Mouse (Mus musculus) MEL (cell line): ENCODE measurements at regions not wholly inside any gene's neighbourhood (a gene's known extent, or its start where the extent isn't known, plus 50 kb on each side); places are given as distances from the start of the nearest gene placed in this dataset.

Experiments used
- DNase-seq: peaks from one replicate; pipeline ENCODE4 v3.0.0; 2011; ENCODE audit warnings: low read depth, low spot score
- H3K27ac ChIP-seq: 2 replicates; pipeline ENCODE4 v1.5.1; 2012; ENCODE audit warnings: low read depth, mild to moderate bottlenecking, control low read depth, low read length, moderate library complexity; ENCODE audit not compliant: control insufficient read depth
- H3K27me3 ChIP-seq, 2 experiments: fragments of 150-350 bp in 1 of 2; sonication (generic) in 1 of 2; 2 replicates each; pipeline ENCODE4 v1.6.1; 2012; ENCODE audit warnings: low read length in 2 of 2, mild to moderate bottlenecking in 2 of 2, improper control_type of control experiment in 1 of 2, moderate library complexity in 1 of 2; ENCODE audit not compliant: insufficient read depth in 2 of 2, control insufficient read depth in 1 of 2
- H3K36me3 ChIP-seq, 2 experiments: 2 replicates each; pipeline ENCODE4 v1.6.1; 2012 to 2014; ENCODE audit warnings: low read length in 2 of 2, improper control_type of control experiment in 1 of 2, inconsistent platforms in 1 of 2, mild to moderate bottlenecking in 1 of 2; ENCODE audit not compliant: insufficient read depth in 2 of 2, control insufficient read depth in 1 of 2
- H3K4me1 ChIP-seq, 2 experiments: fragments of 150-350 bp in 1 of 2; sonication (generic) in 1 of 2; 2 replicates each; pipeline ENCODE4 v1.6.1; 2012; ENCODE audit warnings: low read length in 2 of 2, improper control_type of control experiment in 1 of 2, mild to moderate bottlenecking in 1 of 2; ENCODE audit not compliant: insufficient read depth in 2 of 2, control insufficient read depth in 1 of 2
- H3K4me3 ChIP-seq, 2 experiments: fragments of 150-350 bp in 1 of 2; sonication (generic) in 1 of 2; 2 replicates each; pipeline ENCODE4 v1.5.1; 2012; ENCODE audit warnings: low read depth in 2 of 2, low read length in 2 of 2, mild to moderate bottlenecking in 2 of 2, moderate library complexity in 2 of 2, control low read depth in 1 of 2, improper control_type of control experiment in 1 of 2; ENCODE audit not compliant: control insufficient read depth in 1 of 2, insufficient read depth in 1 of 2
- H3K79me2 ChIP-seq: 2 replicates; pipeline ENCODE4 v1.6.1; 2012; ENCODE audit warnings: mild to moderate bottlenecking, low read length, moderate library complexity; ENCODE audit not compliant: control insufficient read depth, poor library complexity, insufficient read depth
- H3K9ac ChIP-seq: 2 replicates; pipeline ENCODE4 v1.6.1; 2012; ENCODE audit warnings: low read depth, mild to moderate bottlenecking, control low read depth, low read length, moderate library complexity; ENCODE audit not compliant: control insufficient read depth, poor library complexity, severe bottlenecking
- H3K9me3 ChIP-seq: fragments of 150-350 bp; sonication (generic); replicated peaks from 2 replicates; pipeline ENCODE4 v1.6.1; 2012; ENCODE audit warnings: mild to moderate bottlenecking, low read length, improper control_type of control experiment, moderate library complexity; ENCODE audit not compliant: insufficient read depth
- CHD1 ChIP-seq: IDR thresholded peaks from 2 replicates; pipeline ENCODE4 v1.6.1; 2012; ENCODE audit warnings: low read depth, mild to moderate bottlenecking, inconsistent platforms, low read length, improper control_type of control experiment
- CHD2 ChIP-seq: IDR thresholded peaks from 2 replicates; pipeline ENCODE4 v1.6.1; 2011; ENCODE audit warnings: low read length, improper control_type of control experiment
- CTCF ChIP-seq, 3 experiments: IDR thresholded peaks in 2 of 3; conservative IDR thresholded peaks in 1 of 3; 2 replicates each; pipeline ENCODE4 v1.5.1; 2011 to 2012; ENCODE audit warnings: low read length in 3 of 3, low read depth in 2 of 3, mild to moderate bottlenecking in 2 of 3, improper control_type of control experiment in 1 of 3, inconsistent platforms in 1 of 3, mixed read lengths in 1 of 3, moderate library complexity in 1 of 3; ENCODE audit not compliant: control insufficient read depth in 1 of 3, insufficient read depth in 1 of 3, poor library complexity in 1 of 3, severe bottlenecking in 1 of 3
- EP300 ChIP-seq, 2 experiments: IDR thresholded peaks; 2 replicates each; pipeline ENCODE4 v1.6.1; 2011; ENCODE audit warnings: improper control_type of control experiment in 2 of 2, low read length in 2 of 2, low read depth in 1 of 2, mild to moderate bottlenecking in 1 of 2
- ETS1 ChIP-seq: IDR thresholded peaks from 2 replicates; pipeline ENCODE4 v1.6.1; 2012; ENCODE audit warnings: low read depth, mild to moderate bottlenecking, inconsistent platforms, low read length, improper control_type of control experiment, moderate library complexity
- GATA1 ChIP-seq: IDR thresholded peaks from 2 replicates; pipeline ENCODE4 v1.6.1; 2011; ENCODE audit warnings: low read depth, low read length, improper control_type of control experiment
- HCFC1 ChIP-seq: IDR thresholded peaks from 2 replicates; pipeline ENCODE4 v1.6.1; 2012; ENCODE audit warnings: low read depth, mild to moderate bottlenecking, inconsistent platforms, low read length, improper control_type of control experiment, moderate library complexity
- KAT2A ChIP-seq: conservative IDR thresholded peaks from 2 replicates; pipeline ENCODE4 v1.6.1; 2012; ENCODE audit warnings: low read depth, low read length, improper control_type of control experiment, inconsistent platforms
- MAFK ChIP-seq: IDR thresholded peaks from 2 replicates; pipeline ENCODE4 v1.6.1; 2011; ENCODE audit warnings: low read depth, mild to moderate bottlenecking, low read length, improper control_type of control experiment, borderline replicate concordance
- MAX ChIP-seq: IDR thresholded peaks from 2 replicates; pipeline ENCODE4 v1.6.1; 2011; ENCODE audit warnings: low read length, improper control_type of control experiment
- MEF2A ChIP-seq: IDR thresholded peaks from 2 replicates; pipeline ENCODE4 v1.6.1; 2014; ENCODE audit warnings: low read depth, mild to moderate bottlenecking, inconsistent platforms, low read length, improper control_type of control experiment; ENCODE audit not compliant: poor library complexity, insufficient replicate concordance, severe bottlenecking; ENCODE audit errors: extremely low read depth
- MXI1 ChIP-seq: IDR thresholded peaks from 2 replicates; pipeline ENCODE4 v1.6.1; 2011; ENCODE audit warnings: mild to moderate bottlenecking, low read depth, low read length, improper control_type of control experiment
- MYB ChIP-seq: IDR thresholded peaks from 2 replicates; pipeline ENCODE4 v1.6.1; 2011; ENCODE audit warnings: mild to moderate bottlenecking, low read depth, low read length, improper control_type of control experiment
- MYC ChIP-seq: IDR thresholded peaks from 2 replicates; pipeline ENCODE4 v1.6.1; 2011; ENCODE audit warnings: low read depth, mild to moderate bottlenecking, low read length, improper control_type of control experiment, moderate library complexity
- NELFE ChIP-seq: IDR thresholded peaks from 2 replicates; pipeline ENCODE4 v1.6.1; 2011; ENCODE audit warnings: low read depth, low read length, improper control_type of control experiment
- NRF1 ChIP-seq: IDR thresholded peaks from 2 replicates; pipeline ENCODE4 v1.6.1; 2014; ENCODE audit warnings: low read depth, mild to moderate bottlenecking, inconsistent platforms, low read length, improper control_type of control experiment, moderate library complexity; ENCODE audit not compliant: poor library complexity, insufficient read depth, severe bottlenecking
- POLR2AphosphoS2 ChIP-seq: IDR thresholded peaks from 2 replicates; pipeline ENCODE4 v1.6.1; 2011; ENCODE audit warnings: low read length, improper control_type of control experiment
- RAD21 ChIP-seq: IDR thresholded peaks from 2 replicates; pipeline ENCODE4 v1.6.1; 2011; ENCODE audit warnings: mild to moderate bottlenecking, low read depth, low read length, improper control_type of control experiment
- TAL1 ChIP-seq: IDR thresholded peaks from 2 replicates; pipeline ENCODE4 v1.6.1; 2012; ENCODE audit warnings: mild to moderate bottlenecking, inconsistent platforms, low read length, moderate library complexity, mixed read lengths
- UBTF ChIP-seq: IDR thresholded peaks from 2 replicates; pipeline ENCODE4 v1.6.1; 2012; ENCODE audit warnings: low read depth, mild to moderate bottlenecking, inconsistent platforms, low read length, improper control_type of control experiment, moderate library complexity, borderline replicate concordance; ENCODE audit not compliant: insufficient read depth
- USF2 ChIP-seq, 2 experiments: IDR thresholded peaks; 2 replicates each; pipeline ENCODE4 v1.6.1; 2011 to 2012; ENCODE audit warnings: improper control_type of control experiment in 2 of 2, low read length in 2 of 2, borderline replicate concordance in 1 of 2, inconsistent platforms in 1 of 2, low read depth in 1 of 2, mild to moderate bottlenecking in 1 of 2; ENCODE audit not compliant: insufficient read depth in 1 of 2
- ZC3H11A ChIP-seq: IDR thresholded peaks from 2 replicates; pipeline ENCODE4 v1.6.1; 2012; ENCODE audit warnings: low read depth, mild to moderate bottlenecking, inconsistent platforms, low read length, improper control_type of control experiment
- ZKSCAN1 ChIP-seq: IDR thresholded peaks from 2 replicates; pipeline ENCODE4 v1.6.1; 2012; ENCODE audit warnings: low read depth, mild to moderate bottlenecking, inconsistent platforms, low read length, improper control_type of control experiment, moderate library complexity
- ZNF384 ChIP-seq: IDR thresholded peaks from 2 replicates; pipeline ENCODE4 v1.6.1; 2012; ENCODE audit warnings: low read depth, mild to moderate bottlenecking, inconsistent platforms, low read length, improper control_type of control experiment

GRCm38 (mm10) chr11:22628979-22629378, 117.1 kb downstream of the Tmem17 start:
- Histone ChIP-seq H3K9ac (no peak overlapping the region), H3K9me3 (no peaks in the 10 kb centered on the region), H3K4me1 (peaks cover 0 to 5% of the 10 kb centered on the region in 2 experiments; a peak in 1 of 4 replicates), H3K36me3 (no peaks in the 10 kb centered on the region; a peak in 1 of 4 replicates)
- TF ChIP-seq RAD21 (no peak), GATA1 (no peak), NRF1 (no peak), UBTF (no peak), MYC (no peak), POLR2AphosphoS2 (no peak), MXI1 (no peak), KAT2A (no peak), EP300 (IDR thresholded peaks at IDR 0.05; ENCODE audit: low read depth in 1 of 2, low read length in 2 of 2) (no peak), MYB (no peak), ETS1 (no peak), ZNF384 (no peak), MEF2A (no peak), MAFK (no peak)
- TF ChIP-seq, all 39 proteins: peak for 0
- Histone ChIP-seq H3K27me3 (peaks cover 0 to 1% of the 10 kb centered on the region in 2 experiments; a peak in 1 of 4 replicates), H3K79me2 (no peaks in the 10 kb centered on the region), H3K4me3 (no peak overlapping the region), H3K27ac (no peak overlapping the region)
- DNase-seq: no peak

GRCm38 (mm10) chr11:22629581-22629980, 117.7 kb downstream of the Tmem17 start:
- no peak overlapping the region for H3K27ac ChIP-seq
- H3K27me3 ChIP-seq: no peaks in the 10 kb centered on the region
- DNase-seq: no peak
- H3K9me3 ChIP-seq: no peaks in the 10 kb centered on the region
- no peaks in the 10 kb centered on the region for H3K79me2 ChIP-seq
- no peaks in the 10 kb centered on the region; a peak in 1 of 4 replicates for H3K36me3 ChIP-seq
- peaks cover 0 to 5% of the 10 kb centered on the region in 2 experiments; a peak in 1 of 4 replicates for H3K4me1 ChIP-seq
- TF ChIP-seq CHD2 (no peak), TAL1 (no peak), HCFC1 (no peak), NELFE (no peak), UBTF (no peak), CTCF (IDR thresholded peaks at IDR 0.05 in 2 of 3, conservative IDR thresholded peaks at IDR 0.05 in 1 of 3; ENCODE audit: control insufficient read depth in 1 of 3, insufficient read depth in 1 of 3, low read depth in 2 of 3, low read length in 3 of 3, poor library complexity in 1 of 3, severe bottlenecking in 1 of 3) (no peak), USF2 (IDR thresholded peaks at IDR 0.05; ENCODE audit: borderline replicate concordance in 1 of 2, insufficient read depth in 1 of 2, low read depth in 1 of 2, low read length in 2 of 2) (no peak), RAD21 (no peak), MAX (no peak), GATA1 (no peak), ZNF384 (no peak), ZKSCAN1 (no peak), CHD1 (no peak), ZC3H11A (no peak)
- H3K9ac ChIP-seq: no peak overlapping the region
- no peak overlapping the region for H3K4me3 ChIP-seq
